Mouse (Mus musculus) kidney, postnatal 14 days (tissue): ENCODE measurements around the gene Tsc1.
A peak's percentile ranks its signal among the peaks of the same experiment; 100 is the strongest.

Experiments used
- DNase-seq: peaks from one replicate; pipeline ENCODE4 v3.0.0; 2022; ENCODE audit warnings: mixed read lengths

Gene Tsc1

GRCm38 (mm10) chr2:28640461-28641424 is at the start of gene Tsc1:
TSS of gene Tsc1 (plus strand) at chr2:28641228.
- DNase-seq: peak; percentile 97

DNA sequence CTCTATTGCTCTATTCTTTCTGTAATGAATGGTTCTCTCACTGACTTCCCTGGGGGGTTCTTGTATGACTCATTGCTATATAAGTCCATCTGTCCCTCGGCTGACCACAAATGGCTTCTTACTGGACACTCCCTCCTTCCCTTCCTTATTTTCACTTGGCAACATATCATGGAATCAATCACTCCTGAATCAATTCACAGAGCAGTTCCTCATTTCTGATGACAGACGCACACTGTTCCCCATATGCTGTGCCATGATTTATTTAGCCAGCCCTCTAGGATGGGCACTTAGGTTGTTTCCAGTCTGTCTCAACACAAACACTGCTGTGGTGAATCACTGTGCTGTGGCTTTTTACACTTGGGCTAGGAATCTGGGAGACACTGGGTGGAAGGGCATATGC is 49.5 kb upstream of the Tsc1 start:
- no peak for DNase-seq

DNA sequence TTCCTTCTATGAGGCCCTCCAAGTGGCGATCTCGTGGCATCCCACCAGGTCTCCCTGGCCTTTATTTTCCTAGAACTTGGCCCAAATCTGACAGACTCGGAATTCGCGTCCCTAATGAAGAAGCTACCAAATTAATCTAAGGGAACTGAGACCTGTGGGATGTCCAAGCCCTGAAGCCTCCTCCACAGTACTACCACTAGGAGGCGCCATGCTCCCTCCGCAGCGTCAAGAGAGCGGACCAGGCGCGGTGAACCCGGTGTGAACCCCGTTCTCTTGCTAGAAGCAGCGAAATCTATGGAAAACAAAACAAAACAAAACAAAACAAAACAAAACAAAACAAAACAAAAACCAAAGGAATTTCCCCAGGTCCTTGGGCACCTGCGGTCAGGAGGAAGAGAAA is 48.2 kb upstream of the Tsc1 start:
- peak; percentile 73 for DNase-seq

DNA sequence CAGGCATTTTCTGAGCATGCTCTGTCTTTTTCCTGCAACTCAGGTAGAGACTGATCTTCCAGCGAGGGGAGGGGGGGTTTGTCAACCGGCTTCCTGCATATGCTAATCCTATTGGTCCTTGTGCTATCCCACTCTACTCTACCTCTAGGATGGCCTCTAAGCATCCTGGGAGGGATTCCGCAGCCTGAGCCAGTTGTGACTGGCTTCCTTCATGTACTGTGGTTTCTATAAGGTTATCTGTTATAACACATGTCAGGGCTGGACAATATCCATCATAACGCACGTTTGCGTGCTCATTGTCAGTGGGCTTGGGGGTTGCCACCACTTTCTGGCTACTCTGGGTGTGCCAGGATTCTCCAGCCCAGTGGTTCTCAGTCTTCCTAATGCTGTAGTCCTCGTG is 45.0 kb upstream of the Tsc1 start:
- DNase-seq: no peak

DNA sequence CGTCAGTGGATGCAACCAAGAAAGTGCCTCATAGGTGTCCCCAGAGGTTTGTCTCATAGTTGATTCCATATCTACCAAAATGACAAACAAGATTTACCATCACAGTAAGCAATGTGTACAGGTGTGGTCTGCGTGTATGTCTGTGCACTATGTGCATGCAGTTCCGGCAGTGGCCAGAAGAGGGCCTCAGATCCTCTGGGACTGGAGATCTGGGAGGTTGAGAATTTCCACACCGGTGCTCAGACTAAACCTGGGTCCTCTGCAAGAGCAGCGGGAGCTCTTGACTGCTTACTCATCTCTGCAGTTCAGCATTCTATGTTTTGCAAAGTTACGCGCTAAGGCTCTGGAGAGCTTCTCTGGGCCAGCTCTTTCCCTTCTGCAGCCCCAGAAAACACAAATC is 44.0 kb upstream of the Tsc1 start:
- no peak for DNase-seq

- DNase-seq: no peak
Observed at GRCm38 (mm10) chr2:28597733-28598547, 43.1 kb upstream of the Tsc1 start.

GRCm38 (mm10) chr2:28598692-28599568 is 42.1 kb upstream of the Tsc1 start:
- DNase-seq: no peak

GRCm38 (mm10) chr2:28599569-28599900 is 41.5 kb upstream of the Tsc1 start:
- DNase-seq: no peak

DNA sequence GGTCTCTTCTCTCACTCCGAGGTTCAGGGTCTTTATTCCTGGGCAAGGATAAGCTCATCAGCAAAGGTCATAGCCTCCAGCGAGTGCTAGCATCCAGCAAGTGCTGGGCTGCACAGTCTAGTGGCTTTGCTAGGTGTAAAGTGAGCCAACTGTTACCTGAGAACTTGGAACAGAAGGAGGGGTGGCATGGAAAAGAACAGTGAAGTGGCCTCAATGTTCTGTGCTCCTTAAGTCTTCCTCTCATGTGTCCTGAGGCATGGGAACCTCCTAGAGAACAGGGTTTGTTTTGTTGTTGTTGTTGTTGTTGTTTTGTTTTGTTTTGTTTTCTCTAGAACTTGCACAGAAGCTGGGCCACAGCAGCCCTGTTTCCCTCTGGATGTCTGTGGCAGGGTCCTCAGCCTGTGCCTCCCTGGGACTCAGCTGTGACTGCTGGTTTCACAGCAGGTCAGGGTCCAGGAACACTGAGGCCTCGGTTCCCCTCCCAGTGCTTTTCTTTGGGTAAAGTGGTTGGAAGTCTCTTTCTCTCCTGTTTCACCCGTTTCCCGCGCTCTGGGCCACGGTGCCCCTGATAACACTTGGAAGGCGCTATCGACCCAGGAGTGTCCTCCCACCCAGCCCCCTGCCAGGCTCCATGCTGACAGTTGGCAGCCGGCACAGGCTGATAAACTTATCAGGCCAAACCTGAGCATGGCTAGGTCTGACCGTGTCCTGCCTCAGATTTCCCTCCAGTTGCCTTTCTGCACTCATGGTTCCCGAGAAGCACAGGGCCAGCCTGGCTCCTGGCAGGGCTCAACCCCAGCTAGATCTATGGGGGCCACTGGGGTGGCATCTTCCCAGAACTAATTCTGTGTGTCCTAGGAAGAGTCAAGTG is 39.1 kb upstream of the Tsc1 start:
- DNase-seq: no peak

DNA sequence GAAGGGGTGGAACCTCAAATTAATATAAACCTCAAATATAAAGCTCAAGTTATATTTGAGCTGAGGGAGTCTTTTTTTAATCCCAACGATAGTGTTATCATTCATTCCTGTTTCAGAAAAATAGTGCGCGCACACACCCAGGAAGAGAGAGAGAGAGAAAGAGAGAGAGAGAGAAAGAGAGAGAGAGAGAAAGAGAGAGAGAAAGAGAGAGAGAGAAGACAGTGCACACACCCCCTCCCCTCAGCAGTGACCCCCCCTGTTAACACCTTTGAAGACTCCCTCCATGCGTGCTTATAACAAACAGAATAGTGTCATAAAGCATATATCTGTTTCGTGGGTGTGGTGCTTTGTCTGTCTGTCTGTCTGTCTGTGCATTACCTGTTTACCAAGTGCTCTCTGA is 37.5 kb upstream of the Tsc1 start:
- DNase-seq: no peak

DNA sequence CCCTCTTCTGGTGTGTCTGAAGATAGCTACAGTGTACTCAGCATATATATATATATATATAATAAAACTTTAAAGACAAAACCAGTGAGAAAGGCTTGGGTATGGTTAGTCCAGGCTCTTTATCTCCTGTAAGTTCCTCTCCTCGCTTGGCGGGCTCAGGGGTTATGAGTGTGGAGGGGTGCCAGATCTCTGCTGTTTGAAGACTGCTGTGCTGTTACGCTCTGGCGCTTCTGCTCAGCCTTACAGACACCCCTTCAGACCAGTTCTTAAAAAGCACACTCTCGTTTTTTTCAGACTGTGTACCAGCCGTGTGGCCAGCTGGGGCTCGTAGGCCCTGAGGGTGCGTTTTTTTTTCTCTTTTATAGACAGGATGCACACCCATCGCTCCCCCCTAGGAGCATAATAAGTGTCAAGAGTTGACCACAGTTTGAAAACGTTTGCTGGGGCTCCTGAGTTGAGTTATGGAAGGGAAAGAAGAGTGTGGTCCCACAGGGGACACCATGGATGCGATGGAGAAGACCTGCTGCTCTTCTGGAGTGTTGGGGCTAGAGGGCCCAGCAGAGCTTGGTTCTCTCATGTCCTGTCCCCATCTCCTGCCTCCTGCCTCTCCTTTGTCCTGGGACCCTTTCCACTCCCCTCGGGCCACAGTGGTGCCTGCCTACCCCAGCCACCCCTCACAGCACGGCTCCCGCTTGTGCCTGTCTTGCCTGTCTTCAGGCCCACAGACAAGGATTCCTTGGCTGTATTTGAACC is 35.1 kb upstream of the Tsc1 start:
- no peak for DNase-seq

DNA sequence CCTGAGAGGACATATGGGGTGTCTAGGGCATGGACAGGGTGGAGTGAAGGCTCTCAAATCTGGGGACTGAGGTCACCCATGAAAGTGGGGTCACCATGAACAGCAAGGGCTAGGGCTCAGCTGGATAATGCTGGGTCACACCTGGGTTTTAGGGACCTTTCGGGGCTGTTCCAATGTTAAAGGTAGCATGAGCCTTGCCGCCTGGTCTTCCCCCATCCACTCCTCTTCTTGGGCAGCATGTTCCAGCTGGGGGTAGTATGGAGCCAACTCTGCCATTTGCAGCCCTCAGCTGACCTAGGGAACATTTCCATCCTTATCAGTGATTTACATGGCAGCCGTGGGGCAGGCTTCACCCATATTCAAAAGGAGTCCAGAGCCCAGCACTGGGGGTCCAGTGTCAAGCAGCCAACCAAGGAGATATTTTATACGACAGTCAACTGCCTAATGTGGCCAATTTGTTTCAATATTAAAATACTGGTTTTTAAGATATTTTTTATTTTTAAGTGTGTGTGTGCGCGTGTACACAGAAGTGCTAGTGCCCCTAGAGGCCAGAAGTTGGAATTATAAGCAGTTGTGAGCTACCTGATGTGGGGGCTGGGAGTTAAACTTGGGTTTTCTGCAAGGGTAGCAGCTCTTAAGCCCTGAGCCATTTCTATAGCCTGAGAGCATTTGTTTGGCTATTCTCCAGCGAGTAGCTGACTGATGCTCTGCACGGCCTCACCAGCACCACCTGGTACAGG is 34.3 kb upstream of the Tsc1 start:
- no peak for DNase-seq

DNA sequence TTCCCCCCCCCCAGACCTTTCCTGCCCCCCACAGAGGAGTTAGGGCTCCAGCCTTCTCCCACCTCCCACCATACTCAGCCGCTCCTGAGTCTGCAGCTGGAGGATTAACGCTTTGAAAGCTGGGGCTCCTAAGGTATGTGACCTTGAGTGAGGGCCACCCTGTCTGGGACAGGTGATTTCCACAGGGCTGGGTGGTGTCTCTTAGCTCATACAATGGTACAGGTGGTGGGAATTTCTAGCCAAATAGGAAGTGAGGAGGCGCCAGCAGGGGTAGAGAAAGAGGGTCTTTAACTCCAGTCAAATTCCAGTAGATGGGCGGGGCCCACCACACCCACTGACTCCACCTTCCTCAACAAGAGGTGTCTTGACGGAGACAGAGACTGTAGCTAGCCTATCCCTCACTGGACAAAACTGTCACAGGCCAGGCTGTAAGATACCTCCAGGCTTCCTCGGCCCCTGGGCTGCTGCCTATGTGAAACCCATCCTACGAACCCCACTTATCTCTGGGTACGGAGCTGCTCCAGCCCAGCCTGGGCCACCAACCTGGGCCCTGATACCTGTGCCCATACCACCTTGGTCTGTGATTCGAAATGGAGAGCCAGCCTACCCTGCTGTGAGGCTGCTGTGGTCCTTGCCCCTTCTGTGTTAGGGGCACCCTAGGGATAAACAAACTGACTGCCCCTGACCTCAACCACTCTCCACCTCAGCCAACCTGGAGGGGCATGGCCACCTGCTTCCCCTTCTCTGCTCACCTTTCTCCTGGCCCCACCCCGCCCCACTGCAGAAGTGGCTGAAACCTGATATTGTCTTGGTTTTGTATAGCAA is 33.5 kb upstream of the Tsc1 start:
- DNase-seq: no peak

DNA sequence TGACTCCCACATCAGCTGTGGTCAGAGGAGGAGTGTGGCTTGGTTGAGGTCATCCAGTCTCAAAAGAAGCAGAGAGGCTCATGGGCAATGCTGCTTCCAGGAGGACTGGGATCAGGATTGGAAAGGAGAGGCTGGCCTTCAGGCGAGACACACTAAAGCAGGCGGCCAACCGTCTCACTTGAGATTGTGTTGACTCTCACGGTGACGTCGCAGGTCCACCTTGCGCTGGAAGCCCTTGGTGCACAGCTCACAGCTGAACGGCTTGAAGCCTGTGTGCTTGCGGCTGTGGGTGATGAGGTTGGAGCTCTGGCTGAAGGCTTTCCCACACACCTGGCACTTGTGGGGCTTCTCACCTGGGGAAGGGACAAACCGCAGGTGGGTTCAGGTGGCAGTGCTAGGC is 31.2 kb upstream of the Tsc1 start:
- no peak for DNase-seq

GRCm38 (mm10) chr2:28610716-28611406 is 30.2 kb upstream of the Tsc1 start:
- DNase-seq: no peak

GRCm38 (mm10) chr2:28611407-28611787 is 29.6 kb upstream of the Tsc1 start:
- DNase-seq: no peak

GRCm38 (mm10) chr2:28612436-28613063 is 28.5 kb upstream of the Tsc1 start:
- DNase-seq: no peak

GRCm38 (mm10) chr2:28613599-28613998 is 27.4 kb upstream of the Tsc1 start:
- no peak for DNase-seq
